Mouse (Mus musculus) forebrain, postnatal 0 days (tissue): Measurements from ENCODE around the gene Tcerg1l. TPM values are rescaled to one million over a fixed set of nuclear protein-coding genes. Genes with fewer than 3 reads are reported as not detected.

Source experiments
- ATAC-seq: fragments of 200-750 bp; cut with Nextera tagmentation; 2 replicates; pipeline ENCODE4 v1.8.0; 2017; ENCODE audit warnings: mild to moderate bottlenecking, moderate library complexity
- DNase-seq: peaks from one replicate; pipeline ENCODE4 v3.0.0-alpha.2; 2015
- H3K27ac ChIP-seq: fragments of 300-500 bp; sonication (generic); 2 replicates; pipeline ENCODE4 v1.5.1; 2014; ENCODE audit warnings: low read depth, mild to moderate bottlenecking, antibody characterized with exemption, low read length, moderate library complexity, mixed read lengths
- H3K27me3 ChIP-seq: fragments of 300-500 bp; sonication (generic); 2 replicates; pipeline ENCODE4 v1.6.1; 2014; ENCODE audit warnings: mild to moderate bottlenecking, low read length, mixed read lengths; ENCODE audit not compliant: insufficient read depth
- H3K36me3 ChIP-seq: fragments of 300-500 bp; sonication (generic); 2 replicates; pipeline ENCODE4 v1.6.1; 2014; ENCODE audit warnings: mild to moderate bottlenecking, moderate library complexity; ENCODE audit not compliant: insufficient read depth
- H3K4me1 ChIP-seq: fragments of 300-500 bp; sonication (generic); 2 replicates; pipeline ENCODE4 v1.6.1; 2014; ENCODE audit warnings: antibody characterized with exemption; ENCODE audit not compliant: insufficient read depth
- H3K4me2 ChIP-seq: fragments of 300-500 bp; sonication (generic); 2 replicates; pipeline ENCODE4 v1.6.1; 2014; ENCODE audit warnings: low read depth, mild to moderate bottlenecking, moderate library complexity
- H3K4me3 ChIP-seq: fragments of 300-500 bp; sonication (generic); 2 replicates; pipeline ENCODE4 v1.5.1; 2014; ENCODE audit warnings: low read depth, low read length, mixed read lengths
- H3K9ac ChIP-seq: fragments of 300-500 bp; sonication (generic); 2 replicates; pipeline ENCODE4 v1.6.1; 2014; ENCODE audit warnings: mild to moderate bottlenecking
- H3K9me3 ChIP-seq: fragments of 300-500 bp; sonication (generic); 2 replicates; pipeline ENCODE4 v1.6.1; 2016; ENCODE audit warnings: low read length
- CTCF ChIP-seq: sonication (generic); IDR thresholded peaks from 2 replicates; pipeline ENCODE4 v1.5.1; 2016; ENCODE audit warnings: antibody characterized with exemption, control low read depth, low read depth
- WGBS: fragments of 180-500 bp; shearing (Covaris S2); extraction: QIAGEN DNeasy Blood & Tissue Kit; methylation state at CpG from one replicate; pipeline ENCODE4 v1.1.7; 2014; 5-methylcytosine and 5-hydroxymethylcytosine counted together
- polyA plus RNA-seq: library from polyadenylated mRNA; unstranded; fragments of >200 nt; fragmentation: Nextera tagmentation; extraction: Ambion mirVana; gene quantifications from 2 replicates; pipeline ENCODE4 v1.2.1, GENCODE M21; 2015
- total RNA-seq: library from RNA; depleted of rRNA; stranded (reverse); fragments of >200 nt; gene quantifications from 2 replicates; pipeline ENCODE4 v1.2.3, GENCODE M21; 2014

The Tcerg1l gene
- total and polyA plus RNA-seq, 2 experiments from 2014 or later = 21.6 to 22.1 TPM

- WGBS = 89% methylated on average over 3 of the region's 3 CpGs
- no peak overlapping the region for H3K4me3 ChIP-seq
- ATAC-seq (no peak), DNase-seq (no peak)
- H3K9ac ChIP-seq = no peak overlapping the region
- no peaks in the 10 kb centered on the region for H3K36me3 ChIP-seq
- H3K27ac ChIP-seq = no peak overlapping the region
- TF ChIP-seq CTCF = no peak
- H3K9me3 ChIP-seq = no peaks in the 10 kb centered on the region
- no peaks in the 10 kb centered on the region for H3K4me1 ChIP-seq
- no peak overlapping the region for H3K4me2 ChIP-seq
- no peaks in the 10 kb centered on the region for H3K27me3 ChIP-seq
These were observed 173.3 kb downstream of the Tcerg1l start for GRCm38 (mm10) chr7:138224252-138224651.

GRCm38 (mm10) chr7:138222951-138223350 lies 174.6 kb downstream of the Tcerg1l start:
- WGBS = 84% methylated on average over 4 of the region's 4 CpGs
- no peak for DNase-seq

GRCm38 (mm10) chr7:138217556-138218098 lies 179.9 kb downstream of the Tcerg1l start:
- Histone ChIP-seq H3K4me1 (no peaks in the 10 kb centered on the region), H3K4me2 (no peak overlapping the region), H3K36me3 (no peaks in the 10 kb centered on the region), H3K27ac (no peak overlapping the region), H3K4me3 (no peak overlapping the region), H3K9me3 (no peaks in the 10 kb centered on the region), H3K9ac (no peak overlapping the region), H3K27me3 (no peaks in the 10 kb centered on the region)
- 84% methylated on average over 6 of the region's 6 CpGs for WGBS
- no peak for TF ChIP-seq CTCF
- DNase-seq (no peak), ATAC-seq (no peak)

More at GRCm38 (mm10) chr7:138222951-138223350, 174.6 kb downstream of the Tcerg1l start:
- H3K27me3 ChIP-seq = no peaks in the 10 kb centered on the region
- H3K36me3 ChIP-seq = no peaks in the 10 kb centered on the region
- H3K4me2 ChIP-seq = no peak overlapping the region
- no peaks in the 10 kb centered on the region for H3K9me3 ChIP-seq
- ATAC-seq = no peak
- no peak for TF ChIP-seq CTCF
- H3K27ac ChIP-seq = no peak overlapping the region
- no peaks in the 10 kb centered on the region for H3K4me1 ChIP-seq
- H3K9ac ChIP-seq = no peak overlapping the region
- no peak overlapping the region for H3K4me3 ChIP-seq

GRCm38 (mm10) chr7:138215177-138215830 lies 182.2 kb downstream of the Tcerg1l start:
- DNase-seq = peak; percentile 39
- Histone ChIP-seq H3K9ac (no peak overlapping the region), H3K27me3 (no peaks in the 10 kb centered on the region), H3K4me1 (no peaks in the 10 kb centered on the region), H3K27ac (no peak overlapping the region), H3K4me3 (no peak overlapping the region), H3K9me3 (no peaks in the 10 kb centered on the region), H3K4me2 (no peak overlapping the region), H3K36me3 (no peaks in the 10 kb centered on the region)
- WGBS = 23% methylated on average over 15 of the region's 15 CpGs
- no peak for TF ChIP-seq CTCF
- ATAC-seq = peak; percentile 63

GRCm38 (mm10) chr7:138214710-138215109 lies 182.8 kb downstream of the Tcerg1l start:
- no peak for TF ChIP-seq CTCF
- no peak overlapping the region for H3K4me2 ChIP-seq
- DNase-seq (no peak), ATAC-seq (no peak)
- no peak overlapping the region for H3K9ac ChIP-seq
- no peak overlapping the region for H3K27ac ChIP-seq
- no peaks in the 10 kb centered on the region for H3K4me1 ChIP-seq
- no peaks in the 10 kb centered on the region for H3K27me3 ChIP-seq
- H3K4me3 ChIP-seq = no peak overlapping the region
- WGBS = 72% methylated on average over 9 of the region's 9 CpGs
- no peaks in the 10 kb centered on the region for H3K9me3 ChIP-seq
- no peaks in the 10 kb centered on the region for H3K36me3 ChIP-seq

GRCm38 (mm10) chr7:138209769-138210168 lies 187.8 kb downstream of the Tcerg1l start:
- DNase-seq (no peak), ATAC-seq (no peak)
- Histone ChIP-seq H3K9me3 (no peaks in the 10 kb centered on the region), H3K4me3 (no peak overlapping the region), H3K4me2 (no peak overlapping the region), H3K9ac (no peak overlapping the region), H3K36me3 (no peaks in the 10 kb centered on the region), H3K4me1 (no peaks in the 10 kb centered on the region), H3K27me3 (no peaks in the 10 kb centered on the region), H3K27ac (no peak overlapping the region)
- no peak for TF ChIP-seq CTCF
- WGBS = 88% methylated on average over 5 of the region's 5 CpGs

GRCm38 (mm10) chr7:138205124-138205523 lies 192.4 kb downstream of the Tcerg1l start:
- TF ChIP-seq CTCF = no peak
- DNase-seq = no peak

More at GRCm38 (mm10) chr7:138205124-138205523, 192.4 kb downstream of the Tcerg1l start:
- ATAC-seq = no peak
- Histone ChIP-seq H3K4me1 (no peaks in the 10 kb centered on the region), H3K27ac (no peak overlapping the region), H3K27me3 (no peaks in the 10 kb centered on the region), H3K36me3 (no peaks in the 10 kb centered on the region), H3K4me2 (no peak overlapping the region), H3K4me3 (no peak overlapping the region), H3K9ac (no peak overlapping the region), H3K9me3 (no peaks in the 10 kb centered on the region)
- 99% methylated on average over 2 of the region's 2 CpGs for WGBS
